Mouse (Mus musculus) lung, postnatal 0 days (tissue): ENCODE measurements around the gene Sgpp2. TPM values are rescaled to one million over a fixed set of nuclear protein-coding genes. Genes with fewer than 3 reads are reported as not detected.
A peak's percentile ranks its signal among the peaks of the same experiment; 100 is the strongest.

Experiments
- ATAC-seq: fragments of 200-750 bp; cut with Nextera tagmentation; 2 replicates; pipeline ENCODE4 v1.8.0; 2017; ENCODE audit warnings: moderate library complexity
- DNase-seq: peaks from one replicate; pipeline ENCODE4 v3.0.0-alpha.2; 2016; ENCODE audit warnings: low spot score
- H3K27ac ChIP-seq: fragments of 300-500 bp; sonication (generic); 2 replicates; pipeline ENCODE4 v1.5.1; 2014; ENCODE audit warnings: antibody characterized with exemption, mild to moderate bottlenecking, low read length, mixed read lengths
- H3K27me3 ChIP-seq: fragments of 300-500 bp; sonication (generic); replicated peaks from 2 replicates; pipeline ENCODE4 v1.6.1; 2014; ENCODE audit warnings: low read length, mixed read lengths; ENCODE audit not compliant: insufficient read depth
- H3K36me3 ChIP-seq: fragments of 300-500 bp; sonication (generic); 2 replicates; pipeline ENCODE4 v1.6.1; 2014; ENCODE audit warnings: low read length, mixed read lengths; ENCODE audit not compliant: insufficient read depth
- H3K4me1 ChIP-seq: fragments of 300-500 bp; sonication (generic); 2 replicates; pipeline ENCODE4 v1.6.1; 2014; ENCODE audit warnings: antibody characterized with exemption, low read depth, low read length, mixed read lengths; ENCODE audit not compliant: insufficient read depth
- H3K4me2 ChIP-seq: fragments of 300-500 bp; sonication (generic); replicated peaks from 2 replicates; pipeline ENCODE4 v1.6.1; 2014; ENCODE audit warnings: low read depth, mild to moderate bottlenecking, low read length, moderate library complexity, mixed read lengths
- H3K4me3 ChIP-seq: fragments of 300-500 bp; sonication (generic); 2 replicates; pipeline ENCODE4 v1.5.1; 2014; ENCODE audit warnings: low read depth, low read length
- H3K9ac ChIP-seq: fragments of 300-500 bp; sonication (generic); replicated peaks from 2 replicates; pipeline ENCODE4 v1.6.1; 2014; ENCODE audit warnings: low read depth, mild to moderate bottlenecking
- H3K9me3 ChIP-seq: fragments of 300-500 bp; sonication (generic); 2 replicates; pipeline ENCODE4 v1.6.1; 2016; ENCODE audit warnings: low read length, mixed read lengths
- CTCF ChIP-seq: IDR thresholded peaks from 2 replicates; pipeline ENCODE4 v1.5.1; 2016; ENCODE audit warnings: antibody characterized with exemption, mild to moderate bottlenecking
- EP300 ChIP-seq: IDR thresholded peaks from 2 replicates; pipeline ENCODE4 v1.6.1; 2016; ENCODE audit warnings: antibody characterized with exemption, mild to moderate bottlenecking, control low read depth
- WGBS: fragments of 180-500 bp; shearing (Covaris S2); extraction: QIAGEN DNeasy Blood & Tissue Kit; methylation state at CpG from one replicate; pipeline ENCODE4 v1.1.7; 2014; 5-methylcytosine and 5-hydroxymethylcytosine counted together
- polyA plus RNA-seq: library from polyadenylated mRNA; unstranded; fragments of >200 nt; fragmentation: Nextera tagmentation; extraction: Ambion mirVana; gene quantifications from 2 replicates; pipeline ENCODE4 v1.2.1, GENCODE M21; 2015

Sgpp2 gene
- polyA plus RNA-seq, 1 experiment from 2014 or later = 10.9 TPM

DNA sequence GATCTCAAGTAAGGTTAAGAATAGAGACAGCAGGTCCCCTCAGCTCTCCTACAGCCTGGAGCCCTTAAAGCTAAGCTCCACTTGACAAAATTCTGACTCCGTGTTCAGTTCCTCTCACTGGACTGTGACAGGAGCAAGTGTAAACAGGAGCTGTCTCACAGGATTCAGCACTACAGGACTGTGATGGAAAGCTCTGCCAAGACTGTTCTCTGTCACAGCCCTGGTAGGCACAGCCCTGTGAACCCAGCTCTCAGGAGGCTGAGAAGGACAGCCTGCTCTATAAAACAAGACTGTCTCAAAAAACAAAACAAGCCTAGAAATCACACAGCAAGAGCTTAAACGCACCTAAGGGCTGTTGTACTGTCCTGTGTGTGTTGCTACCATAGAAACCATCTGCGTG lies 127.0 kb downstream of the Sgpp2 start:
- Histone ChIP-seq H3K9ac (no peak overlapping the region), H3K36me3 (0 out of 2 replicates have a peak, but pooled peaks cover 2% of the 10 kb centered on the region), H3K9me3 (no peaks in the 10 kb centered on the region), H3K4me1 (no peaks in the 10 kb centered on the region), H3K4me3 (no peak overlapping the region), H3K4me2 (no peak overlapping the region), H3K27ac (no peak overlapping the region), H3K27me3 (no peaks in the 10 kb centered on the region)
- DNase-seq = peak; percentile 40
- no peak for ATAC-seq
- TF ChIP-seq EP300 (no peak), CTCF (no peak)
- 63% methylated on average over 3 of the region's 3 CpGs for WGBS

DNA sequence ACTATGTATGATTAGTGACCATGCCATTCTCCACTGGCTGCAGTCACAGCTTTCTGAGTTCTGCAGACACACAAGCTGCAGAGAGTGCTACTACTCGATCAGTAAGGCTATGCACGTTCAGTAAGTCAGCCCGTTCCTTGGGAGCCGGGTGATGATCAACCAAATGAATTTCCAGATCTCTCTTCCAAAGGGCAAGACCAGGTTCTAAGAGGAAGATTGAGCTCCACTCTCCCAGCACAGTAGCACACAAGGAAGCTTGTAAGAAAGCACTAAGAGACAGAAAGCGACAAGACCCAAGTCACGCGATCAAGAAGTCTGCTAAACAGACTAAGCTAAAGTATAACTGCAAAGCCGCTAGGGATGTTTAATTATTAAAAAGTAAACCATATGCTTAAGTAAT lies 130.6 kb downstream of the Sgpp2 start:
- WGBS = 90% methylated on average over 8 of the region's 8 CpGs
- ATAC-seq = no peak

GRCm38 (mm10) chr1:78443056-78443455 lies 132.9 kb downstream of the Sgpp2 start:
- DNase-seq = no peak
- 91% methylated on average over 7 of the region's 7 CpGs for WGBS
- 0 out of 2 replicates have a peak, but pooled peaks cover 6% of the 10 kb centered on the region for H3K36me3 ChIP-seq

More for the DNA sequence above, 130.6 kb downstream of the Sgpp2 start:
- Histone ChIP-seq H3K27ac (no peak overlapping the region), H3K27me3 (no peaks in the 10 kb centered on the region), H3K9me3 (no peaks in the 10 kb centered on the region), H3K4me1 (no peaks in the 10 kb centered on the region), H3K9ac (no peak overlapping the region), H3K36me3 (0 out of 2 replicates have a peak, but pooled peaks cover 6% of the 10 kb centered on the region), H3K4me3 (no peak overlapping the region), H3K4me2 (no peak overlapping the region)
- no peak for DNase-seq
- no peak for TF ChIP-seq EP300
- no peak for TF ChIP-seq CTCF

DNA sequence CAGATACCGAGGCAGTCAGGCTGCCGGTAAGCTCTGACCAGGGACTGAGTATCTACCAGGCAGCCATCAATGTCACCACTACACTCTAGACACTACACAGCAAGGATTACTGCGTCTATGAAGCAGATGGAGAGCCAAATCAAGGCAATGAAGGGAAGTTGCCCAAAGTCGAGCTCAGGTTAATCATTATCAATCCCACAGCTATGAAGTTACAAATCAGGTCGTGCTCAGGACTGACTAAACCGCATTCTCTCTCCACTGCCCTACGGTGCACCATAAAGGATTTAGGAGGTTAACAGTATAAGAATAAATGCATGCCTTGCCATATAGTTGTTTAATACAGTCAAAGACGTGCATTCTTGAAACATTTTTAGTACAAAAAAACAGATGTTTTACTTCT lies 136.1 kb downstream of the Sgpp2 start:
- Histone ChIP-seq H3K4me2 (no peak overlapping the region), H3K27ac (no peak overlapping the region), H3K9me3 (no peaks in the 10 kb centered on the region), H3K4me1 (no peaks in the 10 kb centered on the region), H3K4me3 (no peak overlapping the region), H3K9ac (no peak overlapping the region), H3K27me3 (no peaks in the 10 kb centered on the region), H3K36me3 (peaks cover 10% of the 10 kb centered on the region; the same call in 1 of the 2 replicates)
- WGBS = 84% methylated on average over 8 of the region's 8 CpGs
- ATAC-seq (no peak), DNase-seq (no peak)
- TF ChIP-seq CTCF (no peak), EP300 (no peak)

More at GRCm38 (mm10) chr1:78443056-78443455, 132.9 kb downstream of the Sgpp2 start:
- no peak overlapping the region for H3K9ac ChIP-seq
- no peaks in the 10 kb centered on the region for H3K4me1 ChIP-seq
- no peak overlapping the region for H3K4me2 ChIP-seq
- no peak overlapping the region for H3K27ac ChIP-seq
- no peak for ATAC-seq
- no peak overlapping the region for H3K4me3 ChIP-seq
- no peaks in the 10 kb centered on the region for H3K9me3 ChIP-seq
- TF ChIP-seq EP300 (no peak), CTCF (no peak)
- no peaks in the 10 kb centered on the region for H3K27me3 ChIP-seq

DNA sequence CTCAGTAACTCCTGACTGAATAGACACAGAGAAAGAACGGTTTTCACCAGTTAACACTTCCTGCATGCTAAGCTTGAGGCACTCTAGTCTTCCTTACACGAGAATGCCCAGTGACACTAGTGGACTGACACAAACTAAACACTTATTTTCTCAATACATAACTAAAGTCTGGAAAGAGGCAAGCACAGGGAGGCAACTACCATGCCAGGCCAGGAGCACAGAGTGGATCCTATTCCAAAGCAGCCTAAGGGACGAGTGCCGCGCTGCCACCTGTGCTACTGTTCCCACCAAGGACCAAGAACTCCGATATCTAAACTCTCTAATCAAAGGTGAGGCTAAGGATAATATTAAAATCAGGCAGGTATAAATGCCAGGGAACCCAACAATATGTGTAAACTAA lies 136.6 kb downstream of the Sgpp2 start:
- TF ChIP-seq CTCF = no peak
- no peak for TF ChIP-seq EP300
- no peak overlapping the region for H3K9ac ChIP-seq
- H3K4me1 ChIP-seq = no peaks in the 10 kb centered on the region
- DNase-seq (no peak), ATAC-seq (no peak)
- no peak overlapping the region for H3K27ac ChIP-seq
- H3K9me3 ChIP-seq = no peaks in the 10 kb centered on the region
- no peak overlapping the region for H3K4me3 ChIP-seq
- H3K27me3 ChIP-seq = no peaks in the 10 kb centered on the region
- peaks cover 10% of the 10 kb centered on the region; the same call in 1 of the 2 replicates for H3K36me3 ChIP-seq
- 95% methylated on average over 6 of the region's 6 CpGs for WGBS
- H3K4me2 ChIP-seq = no peak overlapping the region

GRCm38 (mm10) chr1:78448091-78448490 lies 137.9 kb downstream of the Sgpp2 start:
- WGBS = 19% methylated on average over 1 of the region's 1 CpGs

More at GRCm38 (mm10) chr1:78448091-78448490, 137.9 kb downstream of the Sgpp2 start:
- H3K4me3 ChIP-seq = no peak overlapping the region
- TF ChIP-seq CTCF (no peak), EP300 (peak; percentile 36)
- H3K9ac ChIP-seq = no peak overlapping the region
- H3K27ac ChIP-seq = no peak overlapping the region
- no peaks in the 10 kb centered on the region for H3K27me3 ChIP-seq
- no peaks in the 10 kb centered on the region for H3K9me3 ChIP-seq
- no peak overlapping the region for H3K4me2 ChIP-seq
- peak; percentile 68 for DNase-seq
- no peaks in the 10 kb centered on the region for H3K4me1 ChIP-seq
- peak; percentile 82 for ATAC-seq
- peaks cover 4% of the 10 kb centered on the region; the same call in 1 of the 2 replicates for H3K36me3 ChIP-seq
